Mouse (Mus musculus) heart, adult 8-10 months (tissue): Measurements from ENCODE around the gene Csf1. TPM values are rescaled to one million over a fixed set of nuclear protein-coding genes. Genes with fewer than 3 reads are reported as not detected.

Experiments used
- DNase-seq: peaks from one replicate; pipeline ENCODE4 v3.0.0; 2022; ENCODE audit warnings: low spot score
- total RNA-seq, 4 experiments: library from RNA; stranded (reverse); gene quantifications; 2 replicates each; pipeline ENCODE4 v1.2.4; 2022

Csf1 gene
- total RNA-seq, 4 experiments from 2014 or later: 43.5 to 56.6 (median 51.5) TPM

DNA sequence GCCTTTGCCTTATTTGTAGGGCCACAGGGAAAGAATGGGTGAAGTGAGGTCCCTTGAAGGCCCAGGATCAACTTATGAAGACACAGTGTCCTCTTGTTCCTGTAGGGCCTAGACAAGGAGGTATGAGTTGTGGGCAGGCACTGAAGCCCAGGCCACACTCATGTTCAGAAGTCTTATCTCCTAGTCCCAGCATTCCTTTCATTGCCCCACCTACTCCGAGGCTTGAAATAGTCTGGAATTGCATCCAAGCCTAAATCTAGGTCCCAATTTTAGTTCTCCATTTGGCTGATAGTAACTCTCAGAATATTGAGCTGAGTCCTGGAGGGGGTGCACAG lies 55.9 kb downstream of the Csf1 start:
- DNase-seq: peak; percentile 79

DNA sequence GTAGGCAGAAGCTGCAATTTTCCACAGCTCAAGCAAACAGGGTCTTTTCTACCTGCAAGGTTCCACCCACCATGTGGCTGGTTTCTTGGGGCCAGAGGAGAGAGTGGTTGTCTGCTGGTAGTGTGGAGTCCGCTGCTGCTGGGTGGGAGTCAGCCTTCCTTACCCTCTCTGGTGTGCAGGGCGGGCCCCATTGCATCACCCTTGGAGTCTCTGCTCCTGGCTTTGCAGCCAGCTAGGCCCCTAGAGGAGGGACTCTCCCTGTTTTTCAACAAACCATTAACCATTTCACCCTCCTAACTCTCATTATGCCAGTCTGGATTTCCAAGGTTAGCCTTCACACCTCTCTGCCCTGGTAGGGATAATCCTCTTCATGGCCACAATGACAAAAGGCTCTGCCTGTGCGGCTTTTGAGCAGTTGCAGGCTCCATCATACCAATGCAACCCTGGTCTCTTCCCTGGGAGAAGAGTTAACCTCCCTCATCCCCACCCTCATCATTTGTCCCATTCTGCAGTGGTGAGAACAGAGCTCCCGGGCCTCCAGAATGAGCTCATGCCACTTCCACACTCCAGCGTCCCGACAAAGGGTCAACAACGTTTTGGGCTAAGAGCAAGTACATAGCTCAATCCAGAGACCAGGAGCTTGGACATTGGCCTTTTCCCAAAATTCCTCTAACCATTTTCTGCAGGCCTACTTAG lies 56.4 kb downstream of the Csf1 start:
- peak; percentile 66 for DNase-seq

DNA sequence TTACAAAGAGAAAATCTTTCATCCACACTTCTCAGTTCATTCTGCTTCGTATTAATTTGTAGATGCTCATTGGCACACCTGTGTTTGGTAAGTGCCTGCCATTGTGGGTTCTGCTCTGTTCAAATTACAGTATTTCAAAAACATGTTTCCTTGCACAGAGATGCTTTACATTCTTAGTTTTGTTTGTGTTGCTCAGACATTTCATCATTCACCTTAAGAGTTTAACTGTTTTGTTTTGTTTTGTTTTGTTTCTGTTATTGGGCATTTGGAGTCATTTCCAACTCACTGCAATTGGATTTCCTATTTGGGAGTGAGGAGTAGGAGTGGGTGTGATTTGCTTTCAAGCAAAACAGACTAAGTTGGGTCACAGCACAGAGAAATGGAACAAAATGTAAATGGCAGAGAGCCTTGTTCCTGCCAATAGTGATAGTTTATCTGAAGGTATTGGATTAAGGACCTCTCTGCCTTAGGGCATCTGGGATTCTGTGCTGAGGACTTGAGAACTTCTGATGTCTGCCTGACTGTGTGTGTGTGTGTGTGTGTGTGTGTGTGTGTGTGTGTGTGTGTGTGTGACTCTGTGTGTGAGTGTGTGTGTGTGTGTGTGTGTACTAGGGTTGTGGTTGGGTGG lies 58.4 kb downstream of the Csf1 start:
- DNase-seq: no peak

DNA sequence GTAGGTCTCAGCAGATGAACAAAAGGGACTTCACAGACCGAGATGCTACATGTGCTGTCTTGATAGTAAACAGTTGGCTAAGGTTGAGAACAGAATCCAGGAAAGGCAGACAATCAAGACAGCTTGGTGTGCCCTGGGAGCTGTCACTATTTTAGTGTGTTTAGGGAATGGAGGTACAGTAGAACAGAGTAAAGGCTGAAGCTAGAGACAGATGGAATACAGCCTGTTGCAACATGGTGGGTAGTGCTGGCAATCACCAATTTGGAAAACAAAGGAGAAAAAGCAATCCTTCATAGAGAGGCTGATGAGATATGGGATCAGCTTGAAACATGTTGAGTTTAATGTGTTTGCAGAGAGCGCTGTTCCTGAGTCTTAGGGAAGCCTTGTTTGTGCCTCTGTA lies 59.6 kb downstream of the Csf1 start:
- no peak for DNase-seq

DNA sequence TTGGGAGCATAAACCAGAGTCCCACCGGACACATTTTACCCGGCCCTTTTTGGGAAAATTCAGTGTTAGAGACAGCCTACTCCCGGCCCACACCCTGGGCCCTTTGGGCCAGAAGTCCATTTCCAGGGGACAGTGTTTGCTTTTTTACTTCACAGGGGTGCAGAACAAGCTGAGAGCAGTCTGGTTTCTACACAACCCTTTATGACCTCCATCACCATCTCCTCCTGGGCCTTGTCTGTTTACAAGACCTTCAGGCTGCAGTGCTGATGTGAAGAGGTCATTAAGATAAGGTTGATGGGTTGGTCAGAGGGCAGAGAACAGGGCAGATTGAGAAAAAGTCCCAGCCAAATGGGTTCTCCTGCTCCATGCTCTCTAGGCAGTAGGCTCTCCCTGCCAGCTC lies 63.4 kb downstream of the Csf1 start:
- DNase-seq: no peak

DNA sequence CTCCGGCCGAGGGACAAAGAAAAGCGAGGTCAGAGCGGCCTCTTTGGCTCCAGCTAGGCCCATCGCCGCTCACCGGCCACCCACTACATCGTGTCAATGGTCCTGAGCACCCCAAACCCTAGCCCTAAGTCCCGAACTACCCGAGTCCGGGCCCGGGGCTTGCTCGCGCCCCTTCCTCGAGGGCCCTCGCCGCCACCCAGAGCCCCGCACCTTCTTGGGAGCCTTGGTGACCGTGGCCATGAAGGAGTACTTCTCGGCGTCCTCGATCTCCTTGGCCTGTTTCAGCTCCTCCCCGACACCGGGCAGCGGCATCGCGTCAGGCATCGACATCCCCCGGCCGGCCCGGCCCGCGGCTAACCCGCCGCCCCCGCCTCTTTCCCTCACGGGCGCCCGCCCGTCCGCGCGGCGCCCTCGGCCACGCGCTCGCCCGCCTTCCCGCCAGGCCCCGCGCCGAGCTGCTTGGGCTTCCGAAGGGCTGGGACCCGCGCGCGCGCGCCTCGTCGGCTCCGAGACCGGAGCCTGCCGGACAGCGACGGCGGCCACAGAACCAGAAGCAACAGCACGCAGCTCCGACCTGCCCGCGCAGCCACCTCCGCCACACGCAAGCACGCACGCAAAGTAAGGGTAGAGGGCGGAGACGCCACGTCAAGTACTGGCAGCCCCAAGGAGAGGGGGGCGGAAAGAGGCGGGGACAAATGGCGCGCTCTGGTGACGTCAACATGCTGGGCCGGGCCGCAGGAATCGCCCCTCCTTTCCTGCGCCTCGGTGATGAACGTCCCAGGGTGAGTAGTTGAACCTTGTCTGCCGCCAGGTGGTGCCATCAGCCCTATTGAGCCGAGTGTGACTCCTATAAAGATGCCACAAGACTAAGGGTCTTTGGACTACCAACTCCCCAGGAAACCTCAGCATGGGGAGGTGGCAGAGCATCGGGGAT lies 64.1 kb downstream of the Csf1 start, which contains the start of gene Ahcyl1:
Gene Ahcyl1, minus strand, starts transcription at position 613 of the 934 bp plus-strand sequence.
- DNase-seq: peak; percentile 99

DNA sequence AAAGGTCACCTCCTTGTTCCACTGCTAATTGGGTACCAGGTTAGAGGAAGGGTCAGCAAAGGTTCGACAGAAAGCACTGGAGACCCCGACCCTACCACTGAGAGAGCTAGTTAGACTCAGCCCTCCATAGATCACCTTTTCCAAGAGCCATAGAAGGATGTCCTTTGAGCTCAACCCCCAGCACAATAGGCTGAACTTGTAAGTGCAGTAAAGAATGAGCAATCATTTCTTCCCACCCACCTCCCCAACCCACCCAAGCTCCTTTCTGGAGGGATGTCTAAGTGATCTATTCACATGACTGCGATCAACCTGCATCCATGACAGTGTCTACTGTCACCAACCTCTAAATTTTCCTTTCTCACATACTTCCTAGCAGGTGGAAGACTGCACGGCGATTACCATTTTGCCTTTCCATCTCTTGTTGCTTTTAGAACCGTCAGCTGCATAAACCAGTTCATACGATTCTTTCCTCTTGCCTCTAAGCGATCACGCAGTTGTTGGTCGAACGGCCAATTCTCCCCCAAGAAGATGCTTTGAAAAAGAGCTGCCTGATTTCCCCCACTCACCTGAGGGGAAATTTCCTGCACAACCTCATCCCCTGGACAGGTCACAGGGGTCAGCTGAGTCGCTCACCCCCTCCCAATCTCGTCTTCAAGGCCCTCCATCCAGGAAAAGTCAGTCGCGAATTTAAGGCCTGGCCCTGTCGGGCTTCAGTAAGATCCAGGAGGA lies 64.9 kb downstream of the Csf1 start:
- DNase-seq: no peak

DNA sequence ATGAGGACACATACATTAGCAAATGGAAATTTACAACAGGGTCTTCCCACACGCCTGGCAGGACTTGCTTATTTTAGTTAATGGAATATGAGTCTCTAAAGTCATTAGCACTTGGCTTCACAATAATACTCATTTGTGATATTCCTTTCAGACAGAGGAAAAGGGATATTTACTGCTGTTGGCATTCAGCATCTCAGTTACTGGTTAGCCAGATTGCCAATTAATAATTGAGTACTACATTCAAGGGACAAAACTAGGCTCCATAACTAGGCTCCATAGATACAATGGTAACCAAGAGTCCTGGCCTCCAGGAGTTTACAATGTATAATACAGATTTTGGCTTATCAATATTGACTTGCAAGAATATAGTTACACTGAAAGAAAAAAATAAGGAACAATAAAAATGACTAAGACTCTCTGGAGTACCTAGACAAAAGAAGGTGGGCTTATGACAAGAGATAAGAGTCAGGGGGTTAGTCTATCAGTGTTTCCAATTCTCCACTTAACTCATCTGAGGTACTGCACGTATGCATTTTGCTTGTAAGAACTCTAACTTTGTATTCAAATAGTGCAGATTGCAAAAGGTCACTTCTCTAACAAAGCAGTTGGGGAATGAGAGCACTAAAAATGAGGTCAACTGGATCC lies 65.9 kb downstream of the Csf1 start:
- DNase-seq: no peak

Other genes with a start within 250 kb of the Csf1 start
- gene Slc6a17, start 242.5 kb downstream of the Csf1 start, total RNA-seq: 1 to 10 TPM; 2.4 to 7.4 (median 4.8) TPM
- gene Ubl4b, start 205.4 kb downstream of the Csf1 start, total RNA-seq: not detected
- gene Alx3, start 165.4 kb downstream of the Csf1 start, total RNA-seq: not detected
- gene Gm10961, start 129.1 kb downstream of the Csf1 start, total RNA-seq: not detected
- gene Strip1, start 128.8 kb downstream of the Csf1 start, total RNA-seq: 10 to 100 TPM; 17.4 to 22.6 (median 20.4) TPM
- 10 to 100 TPM; 76.2 to 87.9 (median 83.4) TPM for gene Ahcyl1, start 63.9 kb downstream of the Csf1 start, total RNA-seq
- not detected for gene Eps8l3, start 116.8 kb upstream of the Csf1 start, total RNA-seq
- 10 to 100 TPM; 48.4 to 59.4 (median 52.4) TPM for gene Gstm5, start 135.4 kb upstream of the Csf1 start, total RNA-seq
- gene Gstm7, start 171.3 kb upstream of the Csf1 start, total RNA-seq: 100 to 1,000 TPM in 1 of 4 experiments, 10 to 100 TPM in 3; 87.6 to 100 (median 91.6) TPM
- gene Gstm6, start 183.3 kb upstream of the Csf1 start, total RNA-seq: 1 to 10 TPM; 3.4 to 6.0 (median 5.0) TPM
- gene Gstm3, start 208.8 kb upstream of the Csf1 start, total RNA-seq: not detected
- 100 to 1,000 TPM; 237 to 300 (median 263) TPM for gene Gstm2, start 226.0 kb upstream of the Csf1 start, total RNA-seq